ENCODE assay signal across 9 mouse cellular contexts in genomic region chr11:97083401-97084140, GRCm38 (mm10). TPM values are rescaled to one million over a fixed set of nuclear protein-coding genes. Genes with fewer than 3 reads are reported as not detected.
DNase-seq lines count a peak whose midpoint lies in the region; ATAC-seq lines count a peak whose summit lies in the region.
"Had no signal": no experiment of that assay in that cellular context is flagged by ENCODE, and none has a peak within 500 bp of the region (broad histone marks: within the 10 kb centered on the region; RNA-seq: fewer than 3 reads in every experiment).

No protein-coding gene starts in this region.

- DNase-seq in kidney, postnatal 10 days, result no peak
- peak; percentile 40 for DNase-seq in right cerebral cortex, postnatal 25 days
- no peak for DNase-seq in right cerebral cortex, postnatal 10 days (ENCODE audit: low spot score in 2 of 2)
- peak; percentile 34 for DNase-seq in splenic B cell, adult 2 months (ENCODE audit: low read depth, low spot score)
- DNase-seq in urinary bladder, postnatal 10 days (ENCODE audit: low spot score), result no peak
- no peak for DNase-seq in T-cell, adult 2 months (ENCODE audit: low spot score)

- peaks cover 12% of the 10 kb centered on the region for H3K4me1 ChIP-seq in kidney, embryonic 15.5 days
- peaks cover 13% of the 10 kb centered on the region for H3K4me1 ChIP-seq in embryonic facial prominence, embryonic 15.5 days

- no peak for ATAC-seq in kidney, embryonic 15.5 days (replicated peaks; ENCODE audit: low FRiP score)
- ATAC-seq in embryonic facial prominence, embryonic 15.5 days (ENCODE audit: insufficient number of reproducible peaks, low FRiP score, low TSS enrichment, low read depth), result no peak

- H3K27ac ChIP-seq in kidney, embryonic 15.5 days, result no peak overlapping the region
- no peak overlapping the region for H3K27ac ChIP-seq in embryonic facial prominence, embryonic 15.5 days (replicated peaks)

- H3K4me3 ChIP-seq in kidney, embryonic 15.5 days (replicated peaks), result no peak overlapping the region
- no peak overlapping the region for H3K4me3 ChIP-seq in embryonic facial prominence, embryonic 15.5 days (replicated peaks)
- H3K4me3 ChIP-seq: erythroblast, embryonic 14.5 days had no signal

- no peaks in the 10 kb centered on the region for H3K36me3 ChIP-seq in kidney, embryonic 15.5 days
- no peaks in the 10 kb centered on the region for H3K36me3 ChIP-seq in embryonic facial prominence, embryonic 15.5 days
- no peaks in the 10 kb centered on the region for H3K36me3 ChIP-seq in splenic B cell, adult 2 months (ENCODE audit: control insufficient read depth, insufficient read depth, low read length, poor library complexity, severe bottlenecking)

- peak overlapping the region; percentile 43 for H3K4me2 ChIP-seq in kidney, embryonic 15.5 days
- peak overlapping the region; percentile 27 for H3K4me2 ChIP-seq in embryonic facial prominence, embryonic 15.5 days (replicated peaks)

- peaks cover 13% of the 10 kb centered on the region for H3K27me3 ChIP-seq in kidney, embryonic 15.5 days
- H3K27me3 ChIP-seq in embryonic facial prominence, embryonic 15.5 days, result 0 out of 2 replicates have a peak, but pooled peaks cover 6% of the 10 kb centered on the region
- H3K27me3 ChIP-seq in splenic B cell, adult 2 months (ENCODE audit: control insufficient read depth, insufficient read depth, low read length, poor library complexity, severe bottlenecking), result no peaks in the 10 kb centered on the region

- WGBS in kidney, embryonic 15.5 days, result 11% methylated on average over 22 of the region's 22 CpGs
- 20% methylated on average over 22 of the region's 22 CpGs for WGBS in embryonic facial prominence, embryonic 15.5 days

- H3K9me3 ChIP-seq in kidney, embryonic 15.5 days (replicated peaks), result no peaks in the 10 kb centered on the region
- no peaks in the 10 kb centered on the region for H3K9me3 ChIP-seq in embryonic facial prominence, embryonic 15.5 days (replicated peaks)

- no peak overlapping the region for H3K9ac ChIP-seq in kidney, embryonic 15.5 days
- H3K9ac ChIP-seq in embryonic facial prominence, embryonic 15.5 days, result no peak overlapping the region

RNA-seq across cellular contexts. Expression of gene Tbx21, which starts 31.6 kb away (rescaled TPM):
- polyA plus RNA-seq in kidney, embryonic 15.5 days (2015; fragmentation: Nextera tagmentation; extraction: Ambion mirVana), result 0.14 and 0.27 TPM in 2 replicates
- polyA plus RNA-seq in embryonic facial prominence, embryonic 15.5 days (2015; fragmentation: Nextera tagmentation; extraction: Ambion mirVana), result 0.07 and 0.15 TPM in 2 replicates
- polyA plus RNA-seq: erythroblast, embryonic 14.5 days had no signal

RNA-seq across cellular contexts. Expression of gene Osbpl7, which starts 33.1 kb away (rescaled TPM):
- polyA plus RNA-seq in kidney, embryonic 15.5 days (2015; fragmentation: Nextera tagmentation; extraction: Ambion mirVana), result 8.8 and 12.7 TPM in 2 replicates
- polyA plus RNA-seq in embryonic facial prominence, embryonic 15.5 days (2015; fragmentation: Nextera tagmentation; extraction: Ambion mirVana), result 10.4 and 10.8 TPM in 2 replicates

RNA-seq across cellular contexts. Expression of gene Mrpl10, which starts 42.2 kb away (rescaled TPM):
- polyA plus RNA-seq in kidney, embryonic 15.5 days (2015; fragmentation: Nextera tagmentation; extraction: Ambion mirVana), result 90.0 and 91.3 TPM in 2 replicates
- polyA plus RNA-seq in embryonic facial prominence, embryonic 15.5 days (2015; fragmentation: Nextera tagmentation; extraction: Ambion mirVana), result 77.9 and 80.4 TPM in 2 replicates

RNA-seq across cellular contexts. Expression of gene Lrrc46, which starts 42.4 kb away (rescaled TPM):
- polyA plus RNA-seq in kidney, embryonic 15.5 days (2015; fragmentation: Nextera tagmentation; extraction: Ambion mirVana), result 1.0 and 1.5 TPM in 2 replicates
- 9.5 and 21.4 TPM in 2 replicates for polyA plus RNA-seq in embryonic facial prominence, embryonic 15.5 days (2015; fragmentation: Nextera tagmentation; extraction: Ambion mirVana)
- polyA plus RNA-seq: erythroblast, embryonic 14.5 days had no signal

RNA-seq across cellular contexts. Expression of gene Scrn2, which starts 53.8 kb away (rescaled TPM):
- 38.2 and 38.8 TPM in 2 replicates for polyA plus RNA-seq in kidney, embryonic 15.5 days (2015; fragmentation: Nextera tagmentation; extraction: Ambion mirVana)
- polyA plus RNA-seq in embryonic facial prominence, embryonic 15.5 days (2015; fragmentation: Nextera tagmentation; extraction: Ambion mirVana), result 22.5 and 23.9 TPM in 2 replicates

Comparison
In these comparisons a context has a peak if more than half of its experiments do, and no peak if none do; other contexts are left out.
1. DNase-seq: peak in right cerebral cortex, postnatal 25 days (single experiment) and splenic B cell, adult 2 months (single experiment); none in kidney, postnatal 10 days (single experiment), right cerebral cortex, postnatal 10 days (0 of 2), urinary bladder, postnatal 10 days (single experiment) and T-cell, adult 2 months (single experiment).